ENCODE assay signal across 32 mouse cellular contexts in the genomic region with DNA sequence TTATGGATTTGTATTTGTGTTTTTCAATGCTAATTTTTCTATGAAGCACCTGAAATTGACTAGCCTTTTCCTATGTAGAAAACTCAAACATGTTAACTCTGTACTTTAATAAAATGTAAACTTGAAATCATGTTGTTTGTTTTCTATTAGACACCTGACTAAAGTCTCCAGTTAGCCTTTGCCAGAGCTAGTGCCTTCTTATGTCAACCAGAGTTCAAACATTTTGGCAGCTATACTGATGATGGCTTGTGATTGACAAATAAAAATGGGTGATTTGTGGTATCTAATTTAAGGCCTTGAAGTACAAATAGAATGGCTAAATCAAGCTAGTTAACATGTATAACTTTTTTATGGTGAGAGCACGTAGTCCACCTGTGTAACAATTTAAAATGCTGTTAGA.
"Had no signal": no experiment of that assay in that cellular context is flagged by ENCODE, and none has a peak within 500 bp of the region (broad histone marks: within the 10 kb centered on the region; RNA-seq: fewer than 3 reads in every experiment).

No protein-coding gene starts in this region.

- H3K27me3 ChIP-seq: limb, embryonic 12.5 days; limb, embryonic 13.5 days; limb, embryonic 15.5 days; liver, embryonic 13.5 days; liver, embryonic 15.5 days; lung, embryonic 15.5 days; megakaryocyte, embryonic 14.5 days; midbrain, embryonic 12.5 days; midbrain, embryonic 13.5 days; midbrain, embryonic 15.5 days; neural tube, embryonic 12.5 days had no signal

- ATAC-seq: liver, postnatal 0 days; lung, postnatal 0 days; midbrain, embryonic 13.5 days; midbrain, embryonic 15.5 days; midbrain, embryonic 16.5 days had no signal

- DNase-seq: left cerebral cortex, postnatal 4 days; liver; liver, embryonic 13.5 days; liver, postnatal 0 days; lung, adult 18-20 months; lung, adult 2 months; lung, embryonic 14.5 days; lung, postnatal 10 days; lung, postnatal 14 days; lung, postnatal 36 days; lung, postnatal 4 days; midbrain, embryonic 14.5 days had no signal

- H3K4me1 ChIP-seq: limb, embryonic 10.5 days; limb, embryonic 12.5 days; limb, embryonic 13.5 days; limb, embryonic 15.5 days; midbrain, embryonic 12.5 days; midbrain, embryonic 13.5 days; midbrain, embryonic 15.5 days had no signal

- H3K27ac ChIP-seq: left cerebral cortex, adult 2 months; limb, embryonic 10.5 days; limb, embryonic 12.5 days; limb, embryonic 13.5 days; limb, embryonic 15.5 days; liver, embryonic 13.5 days; liver, embryonic 14.5 days; liver, embryonic 15.5 days; lung, embryonic 15.5 days; macrophage; midbrain, embryonic 10.5 days; midbrain, embryonic 12.5 days; midbrain, embryonic 13.5 days; midbrain, embryonic 15.5 days; neural tube, embryonic 12.5 days had no signal

- H3K9me3 ChIP-seq: limb, embryonic 10.5 days; limb, embryonic 12.5 days; limb, embryonic 13.5 days; limb, embryonic 15.5 days; liver, embryonic 13.5 days; liver, embryonic 15.5 days; lung, embryonic 15.5 days; megakaryocyte, embryonic 14.5 days; midbrain, embryonic 10.5 days; midbrain, embryonic 12.5 days; midbrain, embryonic 13.5 days; midbrain, embryonic 15.5 days; neural tube, embryonic 12.5 days had no signal

- H3K4me2 ChIP-seq: limb, embryonic 12.5 days; limb, embryonic 13.5 days; limb, embryonic 15.5 days; liver, embryonic 11.5 days; liver, embryonic 13.5 days; liver, embryonic 15.5 days; lung, embryonic 14.5 days; lung, embryonic 15.5 days; midbrain, embryonic 11.5 days; midbrain, embryonic 12.5 days; midbrain, embryonic 13.5 days; midbrain, embryonic 15.5 days; neural tube, embryonic 12.5 days had no signal

- H3K9ac ChIP-seq: limb, embryonic 12.5 days; limb, embryonic 13.5 days; limb, embryonic 15.5 days; liver, embryonic 13.5 days; liver, embryonic 14.5 days; liver, embryonic 15.5 days; liver, postnatal 0 days; lung, embryonic 14.5 days; lung, embryonic 15.5 days; midbrain, embryonic 12.5 days; midbrain, embryonic 13.5 days; midbrain, embryonic 15.5 days; neural tube, embryonic 12.5 days had no signal

- H3K36me3 ChIP-seq: limb, embryonic 10.5 days; limb, embryonic 13.5 days had no signal

- H3K4me3 ChIP-seq: left cerebral cortex, adult 2 months; limb, embryonic 10.5 days; limb, embryonic 12.5 days; limb, embryonic 13.5 days; limb, embryonic 15.5 days; liver, embryonic 13.5 days; liver, embryonic 15.5 days; lung, embryonic 15.5 days; megakaryocyte, embryonic 14.5 days; midbrain, embryonic 10.5 days; midbrain, embryonic 12.5 days; midbrain, embryonic 13.5 days; midbrain, embryonic 15.5 days; myocyte; neural tube, embryonic 12.5 days had no signal
